Mouse (Mus musculus) heart, adult 2 months (tissue): ENCODE measurements at regions not wholly inside any gene's neighbourhood (a gene's known extent, or its start where the extent isn't known, plus 50 kb on each side); places are given as distances from the start of the nearest gene placed in this dataset.

Source experiments
- CTCF ChIP-seq: fragments of 200-600 bp; IDR thresholded peaks from 2 replicates; pipeline ENCODE4 v1.8.1; 2022; ENCODE audit warnings: antibody characterized with exemption, mild to moderate bottlenecking, moderate library complexity
- EP300 ChIP-seq: fragments of 200-500 bp; IDR thresholded peaks from 2 replicates; pipeline ENCODE4 v1.6.1; 2011; ENCODE audit warnings: low read depth, low read length, control low read depth; ENCODE audit not compliant: insufficient read depth
- POLR2A ChIP-seq: fragments of 200-500 bp; IDR thresholded peaks from 2 replicates; pipeline ENCODE4 v1.6.1; 2011; ENCODE audit warnings: mild to moderate bottlenecking, low read depth, low read length, control low read depth; ENCODE audit not compliant: insufficient read depth

DNA sequence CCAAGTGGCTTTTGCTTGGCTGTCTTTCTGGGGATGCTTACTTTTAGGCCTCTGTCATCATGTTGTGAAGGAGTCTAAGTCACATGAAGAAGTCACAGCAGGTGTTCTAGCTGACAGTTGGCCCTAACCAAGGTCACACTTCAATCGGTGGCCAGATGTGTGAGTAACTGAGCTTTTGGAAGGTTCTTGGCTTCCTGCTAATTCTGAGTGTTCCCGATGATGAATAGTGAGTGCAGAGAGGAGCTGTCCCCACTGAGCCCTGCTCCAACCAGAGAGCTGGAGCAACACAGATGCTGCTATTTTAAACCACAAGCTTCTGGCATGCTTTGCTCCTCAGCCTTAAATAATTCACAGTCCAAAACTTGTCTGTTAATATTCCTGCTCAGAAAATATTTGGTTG, 1966.6 kb downstream of the 9330182O14Rik start:
- TF ChIP-seq CTCF (no peak), EP300 (no peak), POLR2A (no peak)
